ENCODE assay signal across 9 mouse cellular contexts in the genomic region with DNA sequence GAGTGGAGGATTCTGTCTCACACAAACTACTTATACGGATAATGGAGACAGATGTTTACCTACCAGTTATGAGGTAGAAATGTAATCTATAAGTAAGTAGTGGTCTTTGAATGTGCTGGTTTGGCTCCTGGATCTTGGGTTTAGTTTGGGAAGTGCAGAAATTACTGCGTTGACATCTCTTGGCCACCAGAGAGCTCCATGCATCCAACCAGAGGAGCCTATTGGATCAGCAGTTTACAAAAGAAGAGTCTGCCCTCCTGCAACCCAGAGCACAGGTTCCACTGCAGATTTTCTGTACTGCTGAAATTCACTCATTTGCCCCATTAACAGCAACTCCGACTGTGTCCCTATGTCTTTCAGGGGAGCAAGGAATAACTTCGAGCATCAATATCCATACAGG.
DNase-seq lines count a peak whose midpoint lies in the region; ATAC-seq lines count a peak whose summit lies in the region.
"Had no signal": no experiment of that assay in that cellular context is flagged by ENCODE, and none has a peak within 500 bp of the region (broad histone marks: within the 10 kb centered on the region; RNA-seq: fewer than 3 reads in every experiment).

No protein-coding gene starts in this region.

- no peaks in the 10 kb centered on the region for H3K4me1 ChIP-seq in hindbrain, embryonic 14.5 days (replicated peaks; ENCODE audit: control insufficient read depth, insufficient read depth, low read length)
- no peaks in the 10 kb centered on the region for H3K4me1 ChIP-seq in neural tube, embryonic 15.5 days
- H3K4me1 ChIP-seq: midbrain, embryonic 12.5 days had no signal

- H3K4me2 ChIP-seq in hindbrain, embryonic 14.5 days (replicated peaks), result no peak overlapping the region
- no peak overlapping the region for H3K4me2 ChIP-seq in neural tube, embryonic 15.5 days
- H3K4me2 ChIP-seq: midbrain, embryonic 12.5 days had no signal

- no peak overlapping the region for H3K27ac ChIP-seq in hindbrain, embryonic 14.5 days
- no peak overlapping the region for H3K27ac ChIP-seq in neural tube, embryonic 15.5 days (replicated peaks)
- H3K27ac ChIP-seq: midbrain, embryonic 12.5 days had no signal

- H3K9me3 ChIP-seq in hindbrain, embryonic 14.5 days (ENCODE audit: control insufficient read depth, low read length), result no peaks in the 10 kb centered on the region
- no peaks in the 10 kb centered on the region for H3K9me3 ChIP-seq in neural tube, embryonic 15.5 days (replicated peaks)
- H3K9me3 ChIP-seq: midbrain, embryonic 12.5 days had no signal

- 28% methylated on average over 4 of the region's 4 CpGs for WGBS in hindbrain, embryonic 14.5 days
- 28% methylated on average over 4 of the region's 4 CpGs for WGBS in neural tube, embryonic 15.5 days

- peaks cover 41% of the 10 kb centered on the region for H3K27me3 ChIP-seq in hindbrain, embryonic 14.5 days (ENCODE audit: control insufficient read depth, insufficient read depth, low read length)
- peaks cover 16% of the 10 kb centered on the region; the same call in 1 of the 2 replicates for H3K27me3 ChIP-seq in neural tube, embryonic 15.5 days (replicated peaks)

- ATAC-seq in hindbrain, embryonic 14.5 days (ENCODE audit: low FRiP score), result 0 out of 2 replicates have a peak, but pooled peaks have one; percentile 40
- ATAC-seq in neural tube, embryonic 15.5 days (ENCODE audit: low FRiP score), result peak; percentile 53; the same call in 1 of the 2 replicates

- H3K9ac ChIP-seq in hindbrain, embryonic 14.5 days, result no peak overlapping the region
- H3K9ac ChIP-seq in neural tube, embryonic 15.5 days (replicated peaks), result no peak overlapping the region
- H3K9ac ChIP-seq: midbrain, embryonic 12.5 days had no signal

- no peak overlapping the region for H3K4me3 ChIP-seq in hindbrain, embryonic 14.5 days (replicated peaks; ENCODE audit: low read length)
- no peak overlapping the region for H3K4me3 ChIP-seq in neural tube, embryonic 15.5 days (replicated peaks)
- H3K4me3 ChIP-seq: midbrain, embryonic 12.5 days had no signal

- H3K36me3 ChIP-seq in hindbrain, embryonic 14.5 days (replicated peaks; ENCODE audit: control insufficient read depth, insufficient read depth), result no peaks in the 10 kb centered on the region
- H3K36me3 ChIP-seq in neural tube, embryonic 15.5 days, result no peaks in the 10 kb centered on the region
- H3K36me3 ChIP-seq: midbrain, embryonic 12.5 days had no signal

- peak; percentile 9 for DNase-seq in cerebellum, adult 9-10 months
- DNase-seq in cerebellum, adult 18-20 months, result no peak
- DNase-seq in lung, postnatal 10 days, result peak; percentile 9
- DNase-seq in lung, postnatal 14 days, result no peak
- DNase-seq in hindbrain, embryonic 14.5 days (ENCODE audit: low spot score), result peak; percentile 44
- no peak for DNase-seq in spleen, postnatal 36 days (ENCODE audit: low spot score in 2 of 2)
- DNase-seq in adipocyte (ENCODE audit: low spot score), result no peak

Comparison
In these comparisons a context has a peak if more than half of its experiments do, and no peak if none do; other contexts are left out.
1. DNase-seq: peak in cerebellum, adult 9-10 months (single experiment), lung, postnatal 10 days (single experiment) and hindbrain, embryonic 14.5 days (single experiment); none in cerebellum, adult 18-20 months (0 of 2), lung, postnatal 14 days (single experiment), spleen, postnatal 36 days (0 of 2) and adipocyte (single experiment).